Mouse (Mus musculus) urinary bladder, postnatal 25 days (tissue): ENCODE data around the gene Npas3.

Source experiments
- DNase-seq: peaks from one replicate; pipeline ENCODE4 v3.0.0; 2022; ENCODE audit warnings: low spot score

Gene Npas3

GRCm38 (mm10) chr12:53410647-53411046, 162.2 kb downstream of the Npas3 start:
- no peak for DNase-seq

GRCm38 (mm10) chr12:53416096-53416495, 167.6 kb downstream of the Npas3 start:
- no peak for DNase-seq

- no peak for DNase-seq
These were observed 173.2 kb downstream of the Npas3 start for GRCm38 (mm10) chr12:53421701-53422100.

- DNase-seq = no peak
These were observed 175.2 kb downstream of the Npas3 start for GRCm38 (mm10) chr12:53423631-53424030.

GRCm38 (mm10) chr12:53426006-53426405, 177.5 kb downstream of the Npas3 start:
- no peak for DNase-seq

- no peak for DNase-seq
These were observed 178.7 kb downstream of the Npas3 start for GRCm38 (mm10) chr12:53427153-53427552.

- DNase-seq = no peak
These were observed 193.6 kb downstream of the Npas3 start for GRCm38 (mm10) chr12:53442029-53442428.

- no peak for DNase-seq
These were observed 199.0 kb downstream of the Npas3 start for GRCm38 (mm10) chr12:53447469-53447868.

- no peak for DNase-seq
These were observed 199.6 kb downstream of the Npas3 start for GRCm38 (mm10) chr12:53448040-53448439.

GRCm38 (mm10) chr12:53467549-53467948, 219.1 kb downstream of the Npas3 start:
- no peak for DNase-seq

- no peak for DNase-seq
These were observed 226.0 kb downstream of the Npas3 start for GRCm38 (mm10) chr12:53474486-53474885.

GRCm38 (mm10) chr12:53484924-53485323, 236.4 kb downstream of the Npas3 start:
- DNase-seq = no peak

- no peak for DNase-seq
These were observed 247.9 kb downstream of the Npas3 start for GRCm38 (mm10) chr12:53496386-53496785.

- no peak for DNase-seq
These were observed 266.4 kb downstream of the Npas3 start for GRCm38 (mm10) chr12:53514885-53515284.

- DNase-seq = no peak
These were observed 271.1 kb downstream of the Npas3 start for GRCm38 (mm10) chr12:53519556-53519955.

- no peak for DNase-seq
These were observed 274.2 kb downstream of the Npas3 start for GRCm38 (mm10) chr12:53522631-53523030.

- no peak for DNase-seq
These were observed 278.6 kb downstream of the Npas3 start for GRCm38 (mm10) chr12:53527046-53527445.

GRCm38 (mm10) chr12:53529345-53529744, 280.9 kb downstream of the Npas3 start:
- DNase-seq = no peak

GRCm38 (mm10) chr12:53536816-53537215, 288.3 kb downstream of the Npas3 start:
- DNase-seq = no peak

- no peak for DNase-seq
These were observed 307.9 kb downstream of the Npas3 start for GRCm38 (mm10) chr12:53556359-53556758.

GRCm38 (mm10) chr12:53558259-53558658, 309.8 kb downstream of the Npas3 start:
- no peak for DNase-seq

- DNase-seq = no peak
These were observed 318.4 kb downstream of the Npas3 start for GRCm38 (mm10) chr12:53566712-53567387.

GRCm38 (mm10) chr12:53581181-53581580, 332.7 kb downstream of the Npas3 start:
- no peak for DNase-seq

- no peak for DNase-seq
These were observed 338.8 kb downstream of the Npas3 start for GRCm38 (mm10) chr12:53587249-53587648.
